8 mouse cellular contexts compared by ENCODE assay signal in genomic region chr5:140768333-140768732, GRCm38 (mm10). TPM values are rescaled to one million over a fixed set of nuclear protein-coding genes. Genes with fewer than 3 reads are reported as not detected.
DNase-seq lines count a peak whose midpoint lies in the region; ATAC-seq and TF ChIP-seq lines count a peak whose summit lies in the region.

No protein-coding gene starts in this region.

- peak overlapping the region; percentile 77 for H3K27ac ChIP-seq in forebrain, embryonic 11.5 days (ENCODE audit: low read depth, low read length)
- peak overlapping the region; percentile 70 for H3K27ac ChIP-seq in liver, postnatal 0 days (ENCODE audit: low read depth)
- H3K27ac ChIP-seq in stomach, embryonic 16.5 days (ENCODE audit: low read length) = peak overlapping the region; percentile 97

- no peaks in the 10 kb centered on the region for H3K36me3 ChIP-seq in forebrain, embryonic 11.5 days (ENCODE audit: control insufficient read depth, insufficient read depth, low read length)
- H3K36me3 ChIP-seq in liver, postnatal 0 days (replicated peaks; ENCODE audit: insufficient read depth, low read length) = no peaks in the 10 kb centered on the region
- no peaks in the 10 kb centered on the region for H3K36me3 ChIP-seq in stomach, embryonic 16.5 days (ENCODE audit: control insufficient read depth, insufficient read depth, low read length)

- TF ChIP-seq CTCF in liver, postnatal 0 days (IDR thresholded peaks at IDR 0.05; ENCODE audit: low read depth) = no peak

- peaks cover 12% of the 10 kb centered on the region; the same call in 1 of the 2 replicates for H3K4me1 ChIP-seq in forebrain, embryonic 11.5 days (replicated peaks; ENCODE audit: control insufficient read depth, insufficient read depth, low read length)
- H3K4me1 ChIP-seq in liver, postnatal 0 days (ENCODE audit: insufficient read depth) = peaks cover 28% of the 10 kb centered on the region
- H3K4me1 ChIP-seq in stomach, embryonic 16.5 days (ENCODE audit: control insufficient read depth, insufficient read depth, low read length) = peaks cover 55% of the 10 kb centered on the region

- peak overlapping the region; percentile 25; the same call in 1 of the 2 replicates for H3K9ac ChIP-seq in forebrain, embryonic 11.5 days (ENCODE audit: low read length)
- no peak overlapping the region for H3K9ac ChIP-seq in liver, postnatal 0 days (replicated peaks)
- no peak overlapping the region; the same call in 1 of the 2 replicates for H3K9ac ChIP-seq in stomach, embryonic 16.5 days (ENCODE audit: low read length)

- no peaks in the 10 kb centered on the region for H3K9me3 ChIP-seq in forebrain, embryonic 11.5 days (ENCODE audit: control insufficient read depth, low read length)
- H3K9me3 ChIP-seq in liver, postnatal 0 days (ENCODE audit: low read length) = no peaks in the 10 kb centered on the region
- no peaks in the 10 kb centered on the region for H3K9me3 ChIP-seq in stomach, embryonic 16.5 days (replicated peaks; ENCODE audit: control insufficient read depth, low read length)

- TF ChIP-seq EP300 in liver, postnatal 0 days (IDR thresholded peaks at IDR 0.05; ENCODE audit: low read depth) = no peak

- H3K4me2 ChIP-seq in forebrain, embryonic 11.5 days (ENCODE audit: low read depth, low read length, severe bottlenecking) = no peak overlapping the region
- H3K4me2 ChIP-seq in liver, postnatal 0 days (ENCODE audit: low read depth, low read length) = no peak overlapping the region
- H3K4me2 ChIP-seq in stomach, embryonic 16.5 days (ENCODE audit: low read depth, low read length) = peak overlapping the region; percentile 22; the same call in 1 of the 2 replicates

- ATAC-seq in forebrain, embryonic 11.5 days (replicated peaks; ENCODE audit: low FRiP score) = no peak
- ATAC-seq in liver, postnatal 0 days = no peak; the same call in 1 of the 2 replicates
- ATAC-seq in stomach, embryonic 16.5 days (ENCODE audit: insufficient read depth, low FRiP score) = no peak
- ATAC-seq in CD4-positive, CD25-positive, alpha-beta regulatory T cell, adult 4 months = no peak

- 89% methylated on average over 5 of the region's 5 CpGs for WGBS in forebrain, embryonic 11.5 days
- WGBS in liver, postnatal 0 days (ENCODE audit: insufficient replicate concordance) = 52% methylated on average over 5 of the region's 5 CpGs
- 43% methylated on average over 5 of the region's 5 CpGs for WGBS in stomach, embryonic 16.5 days

- H3K4me3 ChIP-seq in forebrain, embryonic 11.5 days (ENCODE audit: low read depth, low read length) = no peak overlapping the region
- H3K4me3 ChIP-seq in liver, postnatal 0 days (ENCODE audit: low read depth, low read length) = no peak overlapping the region
- H3K4me3 ChIP-seq in stomach, embryonic 16.5 days (replicated peaks; ENCODE audit: low read length) = no peak overlapping the region

- H3K27me3 ChIP-seq in forebrain, embryonic 11.5 days (ENCODE audit: control insufficient read depth, insufficient read depth, low read length) = no peaks in the 10 kb centered on the region
- H3K27me3 ChIP-seq in liver, postnatal 0 days (ENCODE audit: insufficient read depth, low read length) = no peaks in the 10 kb centered on the region
- H3K27me3 ChIP-seq in stomach, embryonic 16.5 days (ENCODE audit: control insufficient read depth, insufficient read depth, low read length) = no peaks in the 10 kb centered on the region

- peak; percentile 53 to 66 for DNase-seq in frontal cortex, adult 2 months (ENCODE audit: extremely low spot score in 1 of 2, low spot score in 1 of 2)
- DNase-seq in frontal cortex, postnatal 10 days (ENCODE audit: low spot score in 2 of 2) = no peak
- peak; percentile 62 for DNase-seq in adrenal gland, postnatal 14 days
- DNase-seq in forebrain, embryonic 11.5 days (ENCODE audit: low spot score) = no peak
- peak; percentile 85 for DNase-seq in layer of hippocampus, adult 11-12 months (ENCODE audit: low spot score)
- no peak for DNase-seq in liver, postnatal 0 days

RNA-seq across cellular contexts. Expression of gene Amz1, which starts 44.4 kb away (rescaled TPM):
- 15.3 and 17.0 TPM in 2 replicates for polyA plus RNA-seq in frontal cortex, adult 2 months (2012; rRNA removed)
- 0.53 and 0.85 TPM in 2 replicates for total RNA-seq in adrenal gland, postnatal 14 days (2021)
- 0.93 and 0.96 TPM in 2 replicates for polyA plus RNA-seq in forebrain, embryonic 11.5 days (2014; fragmentation: Nextera tagmentation; extraction: Ambion mirVana)
- 2.1 and 2.2 TPM in 2 replicates for polyA plus RNA-seq in liver, postnatal 0 days (2015; fragmentation: Nextera tagmentation; extraction: Ambion mirVana)
- polyA plus RNA-seq in stomach, embryonic 16.5 days (2015; fragmentation: Nextera tagmentation; extraction: Ambion mirVana) = 1.00 and 1.2 TPM in 2 replicates
- polyA plus RNA-seq in CD4-positive, CD25-positive, alpha-beta regulatory T cell, adult 4 months (2017; shearing (Covaris generic)) = under 1 TPM; 0.33 to 0.50 TPM

Comparison
In these comparisons a context has a peak if more than half of its experiments do, and no peak if none do; other contexts are left out.
1. DNase-seq: peak in frontal cortex, adult 2 months (2 of 2), adrenal gland, postnatal 14 days (single experiment) and layer of hippocampus, adult 11-12 months (single experiment); none in frontal cortex, postnatal 10 days (0 of 2), forebrain, embryonic 11.5 days (single experiment) and liver, postnatal 0 days (single experiment).
2. Peak in every context shown above with its lines, with median percentiles within 50 percentile points of each other: H3K27ac ChIP-seq.